Mouse (Mus musculus): ENCODE measurements at regions not wholly inside any gene's neighbourhood (a gene's known extent, or its start where the extent isn't known, plus 50 kb on each side); places are given as distances from the start of the nearest gene placed in this dataset.
"Not testable (repeated sequence)": the region's sequence is repeated elsewhere in the genome, so short reads cannot be mapped to it uniquely, and the experiment has no call there.

DNA sequence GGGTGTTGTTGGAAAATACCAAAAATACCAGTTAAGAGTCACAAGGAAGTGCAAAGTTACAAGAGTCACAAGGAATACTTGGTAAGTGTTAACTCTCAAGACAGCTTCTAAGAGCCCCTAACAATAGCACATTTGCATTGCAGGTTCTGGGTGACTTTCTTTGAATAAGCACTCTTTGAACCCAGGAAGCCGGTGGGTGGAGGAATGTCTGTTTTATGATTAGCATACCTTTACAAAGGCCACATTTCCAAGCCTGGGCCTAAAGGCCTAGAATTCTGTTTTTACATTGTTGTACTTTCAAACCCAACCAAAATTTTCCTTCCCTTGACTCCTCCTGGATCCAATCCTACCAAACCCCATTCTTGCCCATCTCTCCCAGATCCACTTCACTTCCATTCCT lies 693.5 kb upstream of the Gria3 start:
- intact Hi-C loops (cut with DNase I); DNase-seq (ENCODE audit: low spot score in 2 of 2): not testable (repeated sequence)

DNA sequence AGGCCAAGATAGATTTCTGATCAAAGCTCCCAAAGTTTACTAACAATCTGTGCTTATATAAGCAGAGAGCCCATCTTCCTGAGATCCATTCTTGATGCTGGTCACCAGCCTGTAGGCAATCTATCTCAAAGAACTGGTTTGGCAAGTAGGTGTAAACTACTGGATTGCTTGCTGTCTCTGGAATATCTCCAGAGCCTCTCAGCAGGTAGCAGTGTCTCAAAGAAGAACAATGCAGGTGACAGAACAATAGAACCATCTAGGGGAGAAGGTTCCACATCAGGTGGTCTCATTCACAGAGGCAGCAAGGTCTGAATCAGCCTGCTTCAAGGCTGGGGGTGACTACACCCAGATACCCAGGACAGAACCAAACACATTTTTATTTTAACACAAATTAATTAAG lies 692.0 kb upstream of the Gria3 start:
- no peak for DNase-seq (ENCODE audit: low spot score in 2 of 2)
- intact Hi-C loops (cut with DNase I), result no loop called here

- intact Hi-C loops (cut with DNase I), result no loop called here
- peak; percentile 34 to 55 for DNase-seq (ENCODE audit: low spot score in 2 of 2)
These were observed 659.8 kb upstream of the Gria3 start for GRCm38 (mm10) chrX:40740701-40741344.
